Mouse (Mus musculus): ENCODE data around the gene Zfp131. TPM values are rescaled to one million over a fixed set of nuclear protein-coding genes. Genes with fewer than 3 reads are reported as not detected.
A peak's percentile ranks its signal among the peaks of the same experiment; 100 is the strongest.

Zfp131 gene
- total and polyA plus RNA-seq, 2 experiments: 3.1 to 7.9 TPM

DNA sequence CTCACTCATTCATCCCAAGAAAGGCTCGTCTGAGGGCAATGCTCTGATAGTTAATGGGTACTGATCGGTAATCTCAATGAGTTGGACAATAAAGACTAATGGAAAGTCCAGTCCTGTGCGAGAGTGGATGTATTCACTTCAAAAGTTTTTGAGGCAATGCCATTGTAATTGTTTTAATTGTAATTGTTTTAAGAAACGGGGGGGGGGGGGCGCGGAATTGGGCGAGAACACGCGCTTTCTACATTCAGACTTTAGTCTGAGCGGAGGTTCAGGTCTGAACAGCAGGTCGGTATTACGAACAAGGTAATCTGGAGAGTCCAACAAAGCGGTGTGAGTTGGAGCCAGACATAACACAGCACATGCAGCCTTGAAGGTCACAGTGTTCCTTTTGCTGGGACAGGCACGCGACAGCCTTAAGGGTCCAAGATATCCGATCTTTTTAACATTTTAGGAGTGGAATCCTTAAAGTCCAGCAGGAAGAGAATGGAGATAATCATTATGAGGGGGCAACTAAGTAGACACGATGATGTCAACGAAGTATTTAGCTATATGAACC lies 969 bp upstream of the Zfp131 start:
- no peaks in the 10 kb centered on the region for H3K27me3 ChIP-seq (ENCODE audit: control insufficient read depth, insufficient read depth, low read length)
- peak; percentile 50 for DNase-seq (ENCODE audit: extremely low read depth, low read depth, low spot score)
- peaks cover 7% of the 10 kb centered on the region for H3K4me1 ChIP-seq (ENCODE audit: control insufficient read depth, insufficient read depth, low read length)
- TF ChIP-seq CTCF (IDR thresholded peaks at IDR 0.05; ENCODE audit: low read depth, low read length) (no peak), POLR2A (IDR thresholded peaks at IDR 0.05; ENCODE audit: extremely low read depth, insufficient read depth, low read length) (no peak)
- peak overlapping the region; percentile 87 for H3K27ac ChIP-seq (replicated peaks; ENCODE audit: insufficient read depth, low read depth, low read length)
- H3K4me3 ChIP-seq (ENCODE audit: insufficient read depth, low read depth, low read length): peak overlapping the region; percentile 88
- H3K36me3 ChIP-seq (ENCODE audit: control insufficient read depth, insufficient read depth, low read length): peaks cover 7% of the 10 kb centered on the region
- no peaks in the 10 kb centered on the region for H3K79me2 ChIP-seq (ENCODE audit: control insufficient read depth, insufficient read depth, low read length)
- WGBS: 3% methylated on average over 18 of the region's 18 CpGs
- H3K9ac ChIP-seq (ENCODE audit: low read depth, low read length): peak overlapping the region; percentile 96

DNA sequence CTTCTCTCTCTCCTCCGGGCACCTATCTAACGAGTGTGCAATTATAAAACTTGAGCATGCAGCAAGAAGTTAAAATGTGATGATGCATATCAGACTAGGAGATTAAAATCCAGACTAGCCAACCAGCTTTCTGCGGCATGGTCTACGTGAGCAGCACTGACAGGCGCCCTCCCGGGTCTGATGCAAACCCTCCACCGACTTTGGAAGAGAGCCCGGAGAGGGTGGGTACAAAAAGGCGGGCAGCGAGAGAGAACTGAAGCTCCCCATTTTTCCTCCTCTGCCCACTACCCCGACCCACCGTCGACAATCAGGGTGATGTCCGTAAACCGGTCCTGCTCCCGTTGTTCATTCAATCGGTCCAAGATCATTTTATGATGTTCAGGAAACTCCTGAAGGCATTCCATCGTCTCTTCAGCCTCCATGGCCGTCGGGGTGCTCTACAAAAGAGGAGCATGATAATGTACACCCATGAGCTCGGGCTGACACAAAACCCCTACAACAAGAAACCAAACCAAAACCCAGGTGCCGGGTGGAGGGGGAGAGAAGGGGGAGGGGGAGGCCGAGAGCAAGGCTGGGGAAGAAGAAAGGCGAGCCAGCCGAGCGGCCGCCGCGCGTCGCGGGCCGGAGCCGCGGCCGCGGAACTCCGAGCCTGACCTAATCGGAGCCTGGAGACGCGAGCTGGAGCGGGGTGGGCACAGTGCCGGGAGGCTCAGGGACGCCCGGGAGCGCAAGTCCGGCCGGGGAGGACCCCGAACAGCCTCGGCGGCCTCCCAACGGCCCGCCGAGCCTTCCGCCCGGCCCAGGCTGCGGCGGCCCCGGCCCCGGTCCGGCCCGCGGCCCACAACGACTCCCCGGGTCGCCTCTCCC lies 605 bp downstream of the Zfp131 start:
- peak; percentile 26 for DNase-seq (ENCODE audit: extremely low read depth, low read depth, low spot score)
- Histone ChIP-seq H3K27ac (replicated peaks; ENCODE audit: insufficient read depth, low read depth, low read length) (peak overlapping the region; percentile 83), H3K36me3 (ENCODE audit: control insufficient read depth, insufficient read depth, low read length) (peaks cover 18% of the 10 kb centered on the region), H3K4me1 (ENCODE audit: control insufficient read depth, insufficient read depth, low read length) (peaks cover 7% of the 10 kb centered on the region), H3K4me3 (ENCODE audit: insufficient read depth, low read depth, low read length) (peak overlapping the region; percentile 76), H3K79me2 (ENCODE audit: control insufficient read depth, insufficient read depth, low read length) (no peaks in the 10 kb centered on the region), H3K27me3 (ENCODE audit: control insufficient read depth, insufficient read depth, low read length) (no peaks in the 10 kb centered on the region), H3K9ac (ENCODE audit: low read depth, low read length) (peak overlapping the region; percentile 88)
- TF ChIP-seq CTCF (IDR thresholded peaks at IDR 0.05; ENCODE audit: low read depth, low read length) (no peak), POLR2A (IDR thresholded peaks at IDR 0.05; ENCODE audit: extremely low read depth, insufficient read depth, low read length) (no peak)
- WGBS: 1% methylated on average over 62 of the region's 66 CpGs

DNA sequence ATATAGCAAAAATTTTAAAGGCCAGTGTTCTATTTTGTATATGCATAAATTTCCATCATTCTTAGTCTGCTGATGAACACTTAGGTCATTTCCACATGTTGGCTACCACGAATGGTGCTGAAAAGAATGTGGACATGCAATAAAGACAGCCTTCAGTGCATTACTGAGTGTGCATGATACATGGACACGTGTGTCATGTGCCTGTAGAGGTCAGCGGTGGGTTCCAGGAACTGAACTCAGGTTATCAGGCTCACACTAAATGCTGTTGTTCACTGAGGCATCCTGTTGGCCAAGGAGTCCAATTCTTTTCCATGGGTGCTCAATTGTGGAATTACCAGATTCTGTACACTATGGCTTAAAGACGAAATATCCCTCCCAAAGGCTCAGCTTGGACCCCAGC lies 7.1 kb downstream of the Zfp131 start:
- TF ChIP-seq CTCF (IDR thresholded peaks at IDR 0.05; ENCODE audit: low read depth, low read length): no peak
- TF ChIP-seq POLR2A (IDR thresholded peaks at IDR 0.05; ENCODE audit: extremely low read depth, insufficient read depth, low read length): no peak

DNA sequence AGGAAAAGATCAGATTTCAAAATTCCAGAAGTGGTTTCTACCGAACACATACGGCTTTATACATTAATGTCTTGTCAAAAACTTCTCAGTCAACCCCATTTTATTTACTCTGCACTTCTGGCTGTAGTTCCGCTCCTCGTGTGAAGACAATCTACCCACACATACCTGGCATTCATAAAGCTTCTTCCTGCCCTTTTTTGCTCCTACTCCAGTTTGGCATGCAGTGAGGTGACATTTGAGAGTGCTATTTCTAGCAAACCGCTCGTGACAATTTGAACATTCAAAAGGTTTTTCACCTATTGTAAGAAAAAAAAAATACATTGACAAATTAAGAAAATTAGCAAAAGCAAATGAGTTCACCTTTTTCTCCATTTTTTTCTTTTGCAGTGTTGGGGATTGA lies 22.1 kb downstream of the Zfp131 start:
- Histone ChIP-seq H3K36me3 (ENCODE audit: control insufficient read depth, insufficient read depth, low read length) (peaks cover 57% of the 10 kb centered on the region), H3K27me3 (ENCODE audit: control insufficient read depth, insufficient read depth, low read length) (no peaks in the 10 kb centered on the region), H3K9ac (ENCODE audit: low read depth, low read length) (no peak overlapping the region), H3K4me3 (ENCODE audit: insufficient read depth, low read depth, low read length) (no peak overlapping the region), H3K27ac (replicated peaks; ENCODE audit: insufficient read depth, low read depth, low read length) (no peak overlapping the region), H3K79me2 (ENCODE audit: control insufficient read depth, insufficient read depth, low read length) (no peaks in the 10 kb centered on the region; the same call in 1 of the 2 replicates), H3K4me1 (ENCODE audit: control insufficient read depth, insufficient read depth, low read length) (no peaks in the 10 kb centered on the region)
- DNase-seq (ENCODE audit: extremely low read depth, low read depth, low spot score): no peak
- TF ChIP-seq CTCF (IDR thresholded peaks at IDR 0.05; ENCODE audit: low read depth, low read length) (no peak), POLR2A (IDR thresholded peaks at IDR 0.05; ENCODE audit: extremely low read depth, insufficient read depth, low read length) (no peak)
- 88% methylated on average over 6 of the region's 6 CpGs for WGBS

More for the DNA sequence above, 7.1 kb downstream of the Zfp131 start:
- DNase-seq (ENCODE audit: extremely low read depth, low read depth, low spot score): no peak
- H3K9ac ChIP-seq (ENCODE audit: low read depth, low read length): no peak overlapping the region
- no peaks in the 10 kb centered on the region for H3K4me1 ChIP-seq (ENCODE audit: control insufficient read depth, insufficient read depth, low read length)
- WGBS: 85% methylated on average over 4 of the region's 4 CpGs
- H3K27me3 ChIP-seq (ENCODE audit: control insufficient read depth, insufficient read depth, low read length): no peaks in the 10 kb centered on the region
- H3K79me2 ChIP-seq (ENCODE audit: control insufficient read depth, insufficient read depth, low read length): peaks cover 3% of the 10 kb centered on the region; the same call in 1 of the 2 replicates
- H3K4me3 ChIP-seq (ENCODE audit: insufficient read depth, low read depth, low read length): no peak overlapping the region
- H3K27ac ChIP-seq (replicated peaks; ENCODE audit: insufficient read depth, low read depth, low read length): no peak overlapping the region
- peaks cover 52% of the 10 kb centered on the region for H3K36me3 ChIP-seq (ENCODE audit: control insufficient read depth, insufficient read depth, low read length)

DNA sequence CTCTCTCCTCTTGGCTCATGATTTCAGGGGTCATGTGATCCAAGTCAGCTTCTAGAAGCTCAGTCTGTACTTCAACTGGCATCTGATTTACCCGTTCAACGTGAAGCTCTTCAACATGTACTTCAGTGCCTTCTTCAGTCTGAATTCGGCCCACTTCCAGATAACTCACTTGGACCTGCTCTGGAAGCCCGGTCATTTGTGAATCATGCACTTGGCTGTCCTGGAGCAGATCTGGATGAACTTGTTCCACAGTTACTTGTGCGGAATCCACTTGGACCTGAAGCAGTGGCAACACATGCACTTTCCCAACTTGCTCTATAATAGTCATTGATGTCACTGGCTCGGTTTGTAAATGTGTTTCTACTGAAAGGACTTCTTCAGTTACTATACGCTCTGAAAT lies 24.2 kb downstream of the Zfp131 start:
- DNase-seq (ENCODE audit: extremely low read depth, low read depth, low spot score): no peak
- no peak overlapping the region for H3K9ac ChIP-seq (ENCODE audit: low read depth, low read length)
- H3K4me1 ChIP-seq (ENCODE audit: control insufficient read depth, insufficient read depth, low read length): no peaks in the 10 kb centered on the region
- WGBS: 91% methylated on average over 7 of the region's 7 CpGs
- peaks cover 47% of the 10 kb centered on the region for H3K36me3 ChIP-seq (ENCODE audit: control insufficient read depth, insufficient read depth, low read length)
- TF ChIP-seq CTCF (IDR thresholded peaks at IDR 0.05; ENCODE audit: low read depth, low read length) (no peak), POLR2A (IDR thresholded peaks at IDR 0.05; ENCODE audit: extremely low read depth, insufficient read depth, low read length) (no peak)
- H3K27me3 ChIP-seq (ENCODE audit: control insufficient read depth, insufficient read depth, low read length): no peaks in the 10 kb centered on the region
- H3K27ac ChIP-seq (replicated peaks; ENCODE audit: insufficient read depth, low read depth, low read length): no peak overlapping the region
- no peak overlapping the region for H3K4me3 ChIP-seq (ENCODE audit: insufficient read depth, low read depth, low read length)
- H3K79me2 ChIP-seq (ENCODE audit: control insufficient read depth, insufficient read depth, low read length): no peaks in the 10 kb centered on the region; the same call in 1 of the 2 replicates

All from liver, adult 2 months (tissue).